Mouse (Mus musculus): ENCODE measurements around the gene Olfr1185-ps1.
"Not testable (repeated sequence)": the region's sequence is repeated elsewhere in the genome, so short reads cannot be mapped to it uniquely, and the experiment has no call there.

The Olfr1185-ps1 gene

GRCm38 (mm10) chr2:88493020-88493419, at the start of gene Olfr1185-ps1:
Gene Olfr1185-ps1 (plus strand): TSS chr2:88493320.
- no peak for DNase-seq (ENCODE audit: low read depth, low spot score)

DNA sequence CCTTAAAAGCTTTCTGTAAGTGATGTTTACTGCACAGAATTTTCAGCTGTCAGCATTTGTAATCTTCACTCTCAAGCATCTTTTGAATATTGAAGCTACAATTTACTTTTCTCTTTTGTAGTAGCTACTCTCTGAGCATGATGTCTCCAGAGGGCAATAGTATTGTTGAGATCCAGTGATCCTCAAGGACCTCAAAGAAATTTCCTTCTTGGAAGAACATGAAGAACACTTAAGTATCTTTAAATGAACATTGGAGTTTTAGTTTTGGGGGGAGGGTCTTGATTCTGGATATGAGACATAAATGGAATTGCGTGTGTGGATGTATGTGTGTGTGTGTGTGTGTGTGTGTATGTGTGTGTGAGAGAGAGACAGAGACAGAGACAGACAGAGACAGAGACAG, 44.1 kb upstream of the Olfr1185-ps1 start, which contains the start of gene Gm13757:
Gene Gm13757, minus strand, starts transcription at position 101 of the 400 bp plus-strand sequence.
- DNase-seq (ENCODE audit: low read depth, low spot score), result no peak

- not testable (repeated sequence) for DNase-seq (ENCODE audit: low read depth, low spot score)
These were observed 38.6 kb upstream of the Olfr1185-ps1 start, which contains the start of gene Olfr1183 for GRCm38 (mm10) chr2:88454567-88454966. Gene Olfr1183 (plus strand): TSS chr2:88454867.

DNA sequence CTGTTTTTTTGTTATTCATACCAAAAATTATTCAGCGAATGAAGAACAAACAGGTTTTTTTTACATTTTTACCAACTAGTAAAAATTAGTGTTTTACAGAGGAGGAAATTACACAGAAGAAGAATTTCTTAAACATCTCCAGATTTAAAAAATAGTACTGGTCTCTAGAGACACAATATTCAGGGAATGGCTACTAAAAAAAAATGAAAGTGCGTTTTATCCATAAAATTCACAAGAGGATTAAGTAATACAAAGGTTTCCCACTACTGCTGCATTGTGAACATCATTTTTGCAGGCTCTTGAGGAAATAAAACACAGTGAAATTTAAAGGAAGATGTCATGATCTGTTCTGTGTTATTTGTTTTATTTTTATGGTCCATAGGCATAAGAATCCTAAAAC, 9.8 kb upstream of the Olfr1185-ps1 start, which contains the start of gene Olfr1184:
Gene Olfr1184, plus strand, starts transcription at position 301 of the 400 bp plus-strand sequence.
- DNase-seq (ENCODE audit: low read depth, low spot score), result no peak

DNA sequence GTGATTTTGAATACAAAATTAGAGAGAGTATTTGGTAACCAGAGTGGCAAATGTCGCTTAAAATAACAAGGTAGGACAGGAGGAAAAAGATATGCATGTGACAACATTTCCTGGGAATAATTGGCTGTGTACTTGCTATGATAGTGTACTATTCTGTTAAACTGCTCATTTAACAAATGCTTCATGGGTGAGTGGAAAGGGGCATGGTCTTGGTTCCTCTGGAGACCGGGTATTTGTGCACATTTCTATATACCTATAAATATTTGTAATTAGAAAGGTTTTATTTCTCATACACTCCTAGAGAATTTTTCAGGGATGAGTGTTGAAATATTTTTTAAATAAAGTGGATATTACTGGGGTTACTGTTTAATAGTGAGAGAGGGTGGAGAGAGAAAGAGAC, 25.1 kb downstream of the Olfr1185-ps1 start, which contains the start of gene Olfr1186:
Gene Olfr1186, plus strand, starts transcription at position 301 of the 400 bp plus-strand sequence.
- DNase-seq (ENCODE audit: low read depth, low spot score), result no peak

DNA sequence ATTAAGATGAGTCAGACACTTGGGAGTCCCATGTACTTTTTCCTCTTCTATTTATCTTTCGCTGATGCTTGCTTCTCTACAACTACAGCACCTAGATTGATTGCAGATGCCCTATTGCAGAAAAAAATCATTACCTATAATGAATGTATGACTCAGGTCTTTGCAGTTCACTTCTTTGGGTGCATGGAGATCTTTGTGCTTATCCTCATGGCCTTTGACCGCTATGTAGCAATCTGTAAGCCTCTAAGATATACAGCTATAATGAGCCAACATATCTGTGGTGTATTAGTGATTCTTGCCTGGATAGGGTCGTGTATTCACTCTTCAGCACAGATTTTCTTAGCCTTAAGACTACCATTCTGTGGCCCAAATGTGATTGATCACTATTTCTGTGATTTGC, 32.6 kb downstream of the Olfr1185-ps1 start:
- no peak for DNase-seq (ENCODE audit: low read depth, low spot score)
